Mouse (Mus musculus) CH12F3 (cell line): Measurements from ENCODE around the gene Slc6a21.

Source experiments
- in situ Hi-C: fragments of 300-500 bp; cut with MboI; formaldehyde crosslinking; loops from 2 replicates; pipeline ENCODE4 v1.14.3; 2020; ENCODE audit warnings: low sequenced_read_pairs

The Slc6a21 gene

DNA sequence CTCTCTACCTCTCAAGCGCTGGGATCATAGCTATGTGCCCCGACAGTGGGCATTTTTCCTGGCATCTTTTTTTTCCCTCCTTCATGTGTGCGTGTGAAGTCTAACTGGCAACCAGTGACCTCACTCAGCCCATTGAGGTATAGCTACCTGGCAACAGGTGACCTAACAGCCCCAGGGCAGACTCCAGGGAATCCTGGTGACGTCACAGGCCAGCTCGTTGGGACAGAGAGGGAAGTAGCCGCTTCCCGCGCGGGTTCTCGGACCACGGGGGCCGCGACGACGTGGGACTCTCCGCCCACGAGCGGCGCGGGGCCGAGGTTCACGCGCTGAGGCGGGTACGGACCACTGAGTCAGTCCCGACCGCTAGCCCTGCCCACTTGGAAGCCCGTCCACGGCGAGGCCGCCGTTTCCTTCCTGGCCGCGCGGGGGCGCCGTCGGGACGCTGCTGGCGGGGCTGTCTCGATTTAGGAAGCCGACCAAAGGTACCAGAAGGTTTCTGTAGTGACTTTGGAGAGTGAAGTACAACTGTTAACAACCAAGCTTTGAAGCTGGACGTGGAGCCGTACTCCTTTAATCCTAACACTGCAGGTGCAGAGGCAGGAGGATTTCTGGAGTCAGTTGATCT lies at the start of gene Slc6a21:
TSS of gene Slc6a21 (plus strand) at position 378 of the 625 bp plus-strand sequence.
- in situ Hi-C loops: no loop called here

DNA sequence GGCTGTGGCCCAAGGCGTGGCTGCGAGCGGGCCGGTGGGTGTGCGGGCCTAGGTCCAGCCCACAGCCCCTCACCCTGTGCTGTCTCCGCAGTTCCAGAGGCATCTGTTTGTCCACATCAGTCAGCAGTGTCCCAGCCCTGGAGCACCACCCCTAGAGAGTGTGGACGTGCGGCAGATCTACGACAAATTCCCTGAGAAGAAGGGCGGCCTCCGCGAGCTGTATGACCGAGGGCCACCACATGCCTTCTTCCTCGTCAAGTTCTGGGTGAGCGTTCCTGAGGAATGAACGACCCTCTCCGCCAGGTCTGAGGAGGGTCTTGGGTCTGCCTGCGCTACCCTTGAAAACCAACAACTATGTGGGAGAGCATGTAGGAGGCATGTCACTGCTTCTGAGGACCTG lies 48.8 kb upstream of the Slc6a21 start:
- in situ Hi-C loops: no loop called here

DNA sequence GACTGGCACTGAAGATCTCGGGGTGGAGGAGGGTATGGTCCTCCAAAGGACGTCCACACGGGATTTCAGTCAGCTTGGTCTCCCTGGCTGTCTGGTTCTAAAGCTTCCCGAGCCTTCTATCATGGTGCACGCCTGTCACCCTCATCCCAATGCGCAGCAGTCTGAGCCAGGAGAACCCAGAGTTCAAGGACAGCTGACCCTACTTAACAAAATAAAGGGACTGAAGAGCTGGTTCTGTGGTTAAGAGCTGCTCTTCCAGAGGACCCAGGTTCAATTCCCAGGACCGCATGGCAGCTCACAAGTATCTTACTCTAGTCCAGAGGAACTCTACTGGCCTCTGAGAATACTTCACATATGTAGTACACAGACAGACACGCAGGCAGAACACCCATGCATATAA lies 48.3 kb upstream of the Slc6a21 start:
- in situ Hi-C loops: no loop called here

DNA sequence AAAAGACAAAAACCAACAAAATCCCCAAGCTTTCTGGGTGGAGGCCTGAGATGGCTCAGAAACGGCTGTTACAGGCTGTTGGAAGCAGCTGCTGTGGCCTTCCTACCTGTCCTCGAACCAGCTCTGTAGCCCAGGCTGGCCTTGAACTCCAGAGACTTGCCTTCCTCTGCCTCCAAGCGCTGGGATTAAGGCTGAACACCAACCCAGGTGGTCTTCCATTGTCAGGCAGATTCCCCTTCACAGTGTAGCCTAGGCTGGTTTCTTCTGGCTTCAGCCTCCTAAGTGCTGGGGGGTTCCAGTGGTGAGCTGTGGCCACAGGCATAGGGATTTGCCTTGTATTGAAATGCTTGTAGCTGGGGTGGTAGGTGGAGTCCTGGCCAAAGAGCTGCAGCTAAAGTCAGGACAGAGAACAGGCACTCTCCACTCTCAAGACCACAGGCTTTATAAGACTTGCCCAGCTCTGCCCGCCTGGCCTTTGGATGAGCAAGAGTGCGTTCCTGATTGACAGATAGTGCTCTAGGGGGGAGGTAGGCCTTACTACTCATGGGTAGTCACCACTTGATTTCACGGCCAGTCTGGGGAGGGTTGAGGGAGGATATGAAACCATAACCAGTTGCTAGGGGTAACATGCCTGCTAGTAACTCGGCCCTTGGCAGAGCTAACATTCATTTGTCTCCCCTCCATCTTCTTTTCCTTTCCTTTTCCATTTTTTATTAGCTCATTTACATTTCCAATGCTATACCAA lies 47.7 kb upstream of the Slc6a21 start:
- in situ Hi-C loops: no loop called here

DNA sequence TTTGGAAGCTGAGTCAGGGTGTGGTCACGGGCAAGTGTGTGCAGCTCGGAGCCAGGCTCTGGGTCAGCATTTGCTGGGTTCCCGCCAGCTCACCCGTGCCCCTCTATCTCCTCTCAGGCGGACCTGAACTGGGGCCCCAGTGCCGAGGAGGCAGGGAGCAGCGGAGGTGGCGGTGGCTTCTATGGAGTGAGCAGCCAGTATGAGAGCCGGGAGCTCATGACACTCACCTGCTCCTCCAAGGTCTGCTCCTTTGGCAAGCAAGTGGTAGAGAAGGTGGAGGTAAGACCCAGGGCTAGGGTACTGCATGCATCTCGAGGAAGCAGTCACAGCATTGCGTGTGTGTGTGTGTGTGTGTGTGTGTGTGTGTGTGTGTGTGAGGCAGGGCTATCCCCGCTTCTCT lies 46.1 kb upstream of the Slc6a21 start:
- in situ Hi-C loops: no loop called here

DNA sequence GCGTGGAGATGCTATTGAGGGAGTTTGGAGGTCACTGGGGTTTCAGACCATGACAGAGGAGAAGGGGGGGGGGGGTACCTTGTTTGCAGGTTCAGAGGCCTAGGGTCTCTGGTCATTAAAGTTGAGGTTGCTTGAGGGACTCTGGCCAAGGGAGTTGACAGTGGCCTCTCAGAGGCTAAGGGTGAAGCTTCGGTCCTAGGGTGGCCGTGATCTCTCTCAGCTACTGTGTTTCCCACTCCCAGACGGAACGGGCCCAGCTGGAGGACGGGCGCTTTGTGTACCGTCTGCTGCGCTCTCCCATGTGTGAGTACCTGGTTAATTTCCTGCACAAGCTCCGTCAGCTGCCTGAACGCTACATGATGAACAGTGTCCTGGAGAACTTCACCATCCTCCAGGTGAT lies 45.4 kb upstream of the Slc6a21 start:
- in situ Hi-C loops: no loop called here

DNA sequence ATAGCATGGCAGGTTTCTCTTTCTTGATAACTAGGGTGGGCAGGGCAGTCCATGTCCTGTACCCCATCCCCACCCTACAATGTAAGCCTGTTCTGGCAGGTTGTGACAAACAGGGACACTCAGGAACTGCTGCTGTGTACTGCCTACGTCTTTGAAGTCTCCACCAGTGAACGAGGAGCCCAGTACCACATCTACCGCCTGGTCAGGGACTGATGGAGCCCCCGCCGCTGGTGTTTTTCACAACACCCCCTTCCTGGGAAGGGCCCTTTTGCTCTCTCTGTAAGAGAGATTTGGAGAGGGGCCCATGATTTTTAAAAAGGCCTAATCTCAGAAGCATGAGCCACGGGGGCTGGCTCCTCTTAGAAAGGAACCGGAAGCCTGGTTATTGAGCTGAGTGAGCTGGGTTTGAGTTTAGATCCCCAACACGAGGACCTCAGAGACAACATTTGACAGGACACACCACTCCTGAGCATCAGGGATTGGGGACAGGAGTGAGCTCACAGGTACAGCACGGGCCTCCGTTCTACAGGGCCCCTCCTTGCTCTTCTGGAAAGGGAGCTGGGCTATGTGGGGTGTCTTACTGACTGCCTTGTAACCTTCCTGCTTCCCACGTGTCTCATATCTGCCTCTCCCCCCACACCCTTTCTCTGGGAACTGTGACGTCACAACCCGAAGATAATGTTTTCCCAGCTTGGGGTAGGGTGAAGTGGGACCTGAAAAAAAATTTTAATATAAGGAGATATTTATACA lies 44.4 kb upstream of the Slc6a21 start:
- in situ Hi-C loops: no loop called here

DNA sequence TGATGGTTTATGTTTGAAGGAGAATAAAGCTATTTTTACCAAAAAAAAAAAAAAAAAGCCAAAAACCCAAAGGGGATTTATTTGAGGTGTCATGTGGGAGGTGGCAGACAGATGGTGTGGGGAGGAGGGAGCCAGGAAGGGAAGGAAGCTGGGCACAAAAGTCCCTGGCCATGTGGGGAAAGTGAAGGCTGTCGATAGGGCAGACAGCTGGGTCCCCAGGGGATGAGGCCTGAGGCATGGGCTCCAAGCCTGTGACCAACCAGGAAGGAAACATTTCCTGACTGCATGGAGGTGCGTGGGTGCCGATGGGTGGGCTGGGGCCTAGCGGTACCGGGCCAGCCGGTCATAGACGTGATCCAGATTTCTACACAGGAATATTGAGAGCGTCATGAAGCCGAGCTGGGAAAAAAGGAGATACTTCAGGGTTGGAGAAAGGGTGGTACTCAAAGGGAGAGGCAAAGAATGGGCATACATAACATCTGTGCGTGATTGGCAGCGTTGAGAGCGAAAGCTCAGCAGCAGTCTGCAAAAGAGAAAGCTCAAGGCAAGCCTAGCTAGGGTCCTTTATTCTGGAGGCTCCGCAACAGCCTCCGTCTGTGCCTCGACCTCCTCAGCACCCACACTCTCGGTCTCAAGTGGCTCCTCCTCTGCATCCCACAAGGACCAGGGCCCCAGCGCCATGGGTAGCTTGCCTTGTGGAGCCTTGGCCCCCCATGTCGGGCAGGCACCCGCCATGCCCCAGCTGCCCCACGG lies 43.6 kb upstream of the Slc6a21 start:
- in situ Hi-C loops: no loop called here

DNA sequence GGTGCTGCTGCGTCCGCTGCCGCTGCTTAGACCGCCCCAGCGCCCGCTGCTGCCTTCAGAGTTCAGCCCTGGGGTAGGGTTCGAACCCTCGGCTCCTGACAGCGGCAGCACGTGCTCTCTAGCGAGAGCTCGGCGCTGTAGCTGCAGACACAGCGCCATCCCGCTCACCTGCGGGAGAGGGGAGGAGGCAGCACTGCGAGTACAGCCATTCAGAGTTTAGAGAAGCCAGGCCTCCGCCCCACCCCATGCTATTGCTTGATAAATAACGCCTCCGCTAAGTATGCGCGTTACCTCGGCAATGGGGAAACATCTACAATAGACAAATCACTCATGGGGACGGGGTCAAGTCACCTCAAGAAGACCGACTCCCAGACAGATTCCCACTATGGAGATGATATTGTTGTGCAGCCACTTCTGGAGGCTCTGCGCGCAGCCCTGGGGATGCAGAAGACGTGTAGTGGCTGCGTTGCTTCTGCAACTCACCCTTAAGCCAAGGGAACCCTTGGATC lies 42.9 kb upstream of the Slc6a21 start:
- in situ Hi-C loops: no loop called here

DNA sequence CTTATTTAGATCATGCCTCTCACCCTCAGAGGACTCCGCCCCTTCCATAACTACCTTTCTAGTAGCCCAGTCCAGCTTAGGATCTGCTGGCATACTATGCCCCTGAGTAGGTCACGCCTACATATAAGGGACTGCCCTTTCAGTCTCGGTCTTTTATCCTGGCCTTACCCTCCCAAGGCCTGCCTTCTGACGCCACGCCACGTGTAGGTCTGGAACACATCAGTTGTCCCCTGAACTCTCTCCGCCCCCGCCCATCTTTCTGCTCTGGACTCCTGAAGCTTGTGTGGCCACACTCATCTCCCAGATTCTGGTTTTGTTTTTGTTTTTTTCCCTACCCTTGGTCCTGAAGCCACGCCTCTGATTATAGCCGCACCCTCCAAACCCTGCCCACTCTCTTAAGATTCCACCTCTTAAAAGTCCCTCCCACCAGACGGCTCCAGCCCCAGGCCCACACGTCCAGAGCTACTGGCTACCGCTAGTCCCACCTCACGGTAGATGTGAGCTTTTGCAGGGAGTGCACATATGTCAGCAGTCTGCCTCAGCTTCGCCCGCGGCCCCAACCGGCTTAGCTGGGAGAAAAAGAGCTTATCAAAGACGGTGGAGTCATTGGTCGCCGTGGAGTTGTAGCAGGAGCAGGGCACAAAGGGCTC lies 42.3 kb upstream of the Slc6a21 start:
- in situ Hi-C loops: no loop called here

DNA sequence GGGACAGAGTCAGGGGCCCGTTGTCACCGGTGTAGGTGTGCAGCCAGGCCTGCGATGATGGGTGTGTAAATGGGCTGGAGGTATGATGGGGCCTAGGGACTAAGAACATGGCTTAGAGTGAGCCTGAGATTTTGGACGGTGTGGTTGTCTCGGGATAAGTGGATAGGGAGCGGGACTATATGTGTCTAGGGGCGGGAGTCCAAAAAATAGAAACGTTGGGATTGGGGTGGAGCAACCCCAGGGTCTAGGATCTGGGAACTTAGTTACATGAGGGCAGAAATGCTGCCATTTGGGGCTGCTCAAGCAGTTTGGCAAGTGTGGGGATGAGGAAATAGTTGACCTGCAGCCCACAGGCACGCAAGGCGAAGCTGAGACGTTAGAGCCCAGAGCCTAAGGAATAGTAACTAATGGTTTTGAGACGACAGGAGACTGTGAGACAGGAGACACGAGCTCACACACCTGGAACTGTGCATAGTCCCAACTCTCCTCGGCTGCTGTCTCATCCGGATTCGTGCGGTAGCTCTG lies 41.6 kb upstream of the Slc6a21 start:
- in situ Hi-C loops: no loop called here

DNA sequence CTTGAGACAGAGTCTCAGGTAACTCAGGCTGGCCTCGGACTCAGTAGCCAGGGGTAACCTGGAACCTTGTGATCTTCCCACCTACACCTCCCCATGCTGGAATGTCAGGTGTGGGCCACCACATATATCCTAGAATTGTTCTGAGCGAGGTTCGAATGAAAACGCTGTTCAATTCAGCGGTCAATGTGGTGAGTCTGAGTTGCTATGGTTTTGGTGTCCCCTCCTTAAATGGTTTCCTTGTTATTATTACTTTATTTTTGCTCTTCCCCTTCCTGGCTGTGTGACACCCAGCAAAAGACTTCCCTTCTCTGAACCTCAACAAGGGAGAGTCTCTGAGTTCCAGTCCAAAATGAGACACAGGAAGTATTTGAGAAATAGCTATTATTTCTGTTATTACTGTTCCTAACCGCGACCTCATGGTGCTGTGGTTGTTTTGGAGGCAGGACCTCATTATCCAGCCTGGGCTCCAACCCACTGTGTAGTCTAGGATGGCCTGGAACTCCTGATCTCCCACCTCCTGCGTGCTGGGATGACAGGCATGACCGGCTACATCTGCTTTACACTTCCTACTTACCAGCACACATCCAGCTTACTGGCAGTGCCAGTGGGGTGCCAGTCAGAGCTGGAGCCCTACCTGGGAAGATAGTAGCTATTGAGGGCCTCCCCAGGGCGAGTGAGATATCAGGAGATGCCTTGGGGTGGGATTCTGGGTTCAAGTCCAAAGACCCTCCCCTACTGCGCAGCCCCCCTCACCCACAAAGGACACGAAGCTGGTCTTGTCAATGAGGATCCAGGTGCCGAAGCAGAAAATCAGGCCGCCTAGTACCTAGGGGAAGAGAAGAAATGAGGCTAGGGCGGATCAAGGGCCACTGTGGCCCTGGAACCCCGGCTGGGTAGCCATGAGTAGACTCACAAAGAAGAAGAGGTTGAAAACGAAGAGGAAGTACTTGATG lies 39.3 kb upstream of the Slc6a21 start:
- in situ Hi-C loops: no loop called here

DNA sequence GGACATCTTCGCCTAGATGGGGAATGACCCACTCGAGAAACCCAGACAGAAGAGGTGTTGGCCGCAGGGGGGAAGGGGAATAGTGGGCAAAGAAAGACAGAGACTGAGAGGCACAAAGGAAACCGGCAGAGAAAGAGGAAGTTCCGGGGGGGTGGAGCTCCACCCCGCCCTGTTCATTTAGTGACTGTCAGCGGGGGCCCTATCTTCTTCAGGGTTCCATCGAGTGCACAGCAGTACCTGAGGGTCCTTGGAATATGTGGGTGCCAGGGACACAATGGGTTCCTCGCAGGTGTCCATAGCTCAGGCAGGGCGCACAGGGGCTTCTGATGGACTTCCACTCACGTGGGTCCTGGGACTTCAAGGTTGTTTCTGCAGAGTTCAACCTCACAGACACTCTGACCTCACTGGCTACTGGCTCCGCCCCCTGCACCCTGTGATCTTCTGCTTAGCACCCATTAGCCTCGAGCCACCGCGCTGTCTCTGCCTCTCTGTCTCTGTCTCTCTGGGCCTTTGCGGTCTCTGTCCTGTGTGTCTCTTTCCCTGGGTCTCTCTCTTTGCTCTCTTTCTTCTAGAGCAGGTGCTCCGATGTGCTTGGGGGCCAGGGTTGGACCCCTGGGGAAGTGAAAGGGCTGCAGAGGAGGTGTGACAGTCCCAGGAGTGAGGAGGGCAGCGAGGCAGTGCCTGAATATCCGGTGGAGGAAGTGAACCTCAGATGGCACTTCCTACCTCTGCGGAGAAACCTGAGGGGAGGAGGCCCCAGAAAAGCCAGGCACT lies 38.4 kb upstream of the Slc6a21 start, which contains the start of gene Cd37:
TSS of gene Cd37 (minus strand) at position 393 of the 774 bp plus-strand sequence.
- in situ Hi-C loops: no loop called here

DNA sequence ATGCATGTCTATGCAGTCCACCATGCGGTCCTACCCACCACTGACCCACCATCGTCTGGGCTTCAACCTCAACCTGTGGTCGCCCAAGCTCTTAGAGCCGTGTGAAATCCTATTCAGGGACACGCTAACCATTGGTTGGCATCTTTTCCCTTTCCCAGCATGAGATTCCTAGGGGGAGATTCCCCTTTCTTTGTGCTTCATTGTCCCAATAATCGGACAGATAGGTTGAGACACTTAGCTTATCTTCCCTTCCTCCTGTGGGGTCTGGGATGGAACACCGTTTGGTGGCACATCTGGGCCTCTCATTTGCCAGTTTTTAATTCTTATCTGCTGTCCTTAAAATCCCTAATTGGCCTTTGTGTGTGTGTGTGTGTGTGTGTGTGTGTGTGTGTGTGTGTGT lies 37.2 kb upstream of the Slc6a21 start:
- in situ Hi-C loops: no loop called here

DNA sequence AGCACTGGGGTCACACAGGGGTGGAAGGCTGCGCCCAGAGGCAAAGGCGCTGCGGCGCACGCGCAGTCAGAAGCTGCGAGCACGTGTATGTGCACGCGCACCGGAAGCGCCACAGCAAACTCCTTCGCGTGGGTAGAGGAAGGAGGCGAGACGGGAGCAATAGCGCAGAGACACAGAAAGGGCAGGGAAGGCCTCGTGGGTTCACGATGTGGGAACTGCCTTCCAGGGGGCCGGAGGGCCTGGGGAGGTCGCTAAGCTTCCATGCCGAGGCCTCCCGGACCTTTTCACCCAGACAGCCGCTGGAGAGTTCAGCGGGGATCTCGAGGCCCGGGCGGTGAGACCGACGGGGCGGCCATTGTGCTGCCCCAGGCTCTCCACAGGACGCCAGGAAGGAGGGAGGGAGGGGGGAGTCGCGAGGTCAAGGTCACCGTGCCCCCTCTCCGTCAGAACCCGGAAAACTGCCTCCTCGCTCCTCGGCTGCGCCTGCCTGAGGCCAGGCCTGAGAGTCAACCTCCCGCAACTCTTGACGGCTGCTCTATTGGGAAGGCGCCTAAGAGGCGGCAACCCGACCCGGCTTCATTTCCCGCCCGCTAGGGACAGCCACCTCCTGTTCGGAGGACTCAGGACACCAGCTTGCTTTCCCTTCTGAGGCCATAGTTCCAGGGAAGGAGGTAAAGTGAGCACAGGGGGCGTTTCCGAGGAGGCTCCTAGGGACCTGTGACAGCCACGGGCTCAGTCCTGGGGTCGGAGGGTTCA lies 36.5 kb upstream of the Slc6a21 start, which contains the start of gene Slc6a16:
TSS of gene Slc6a16 (plus strand) at position 453 of the 756 bp plus-strand sequence.
- in situ Hi-C loops: no loop called here

DNA sequence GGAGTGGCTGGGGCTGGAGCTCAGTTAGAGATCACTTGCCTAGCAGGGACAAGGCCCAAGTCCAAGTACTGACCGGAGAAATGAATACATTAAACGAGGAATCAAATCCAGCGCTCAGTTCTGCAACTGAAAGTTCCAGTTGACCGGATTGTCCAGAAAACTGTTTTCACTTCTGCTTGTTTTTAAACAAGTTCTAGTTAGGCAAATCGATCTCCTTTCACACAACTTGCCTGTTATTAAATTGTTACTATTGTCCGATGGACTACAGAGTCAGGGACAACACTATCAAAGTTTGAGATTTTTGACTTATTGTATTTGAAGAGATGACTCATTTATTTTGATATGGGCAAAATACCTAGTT lies 35.9 kb upstream of the Slc6a21 start:
- in situ Hi-C loops: no loop called here

DNA sequence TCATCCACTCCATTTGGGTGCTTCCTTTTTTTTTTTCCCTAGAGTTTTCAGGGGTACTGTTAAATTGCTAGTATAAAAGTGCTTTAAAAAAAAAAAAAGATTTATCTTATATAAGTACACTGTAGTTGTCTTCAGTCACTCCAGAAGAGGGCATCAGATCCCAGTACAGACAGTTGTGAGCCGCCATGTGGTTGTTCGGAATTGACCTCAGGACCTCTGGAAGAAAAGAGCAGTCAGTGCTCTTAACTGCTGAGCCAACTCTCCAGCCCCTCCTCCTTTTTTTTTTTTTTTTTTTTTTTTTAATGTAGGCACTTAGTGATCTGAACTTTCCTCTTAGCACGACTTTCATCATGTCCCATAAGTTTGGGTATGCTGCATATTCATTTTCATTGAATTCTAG lies 29.6 kb upstream of the Slc6a21 start:
- in situ Hi-C loops: no loop called here

DNA sequence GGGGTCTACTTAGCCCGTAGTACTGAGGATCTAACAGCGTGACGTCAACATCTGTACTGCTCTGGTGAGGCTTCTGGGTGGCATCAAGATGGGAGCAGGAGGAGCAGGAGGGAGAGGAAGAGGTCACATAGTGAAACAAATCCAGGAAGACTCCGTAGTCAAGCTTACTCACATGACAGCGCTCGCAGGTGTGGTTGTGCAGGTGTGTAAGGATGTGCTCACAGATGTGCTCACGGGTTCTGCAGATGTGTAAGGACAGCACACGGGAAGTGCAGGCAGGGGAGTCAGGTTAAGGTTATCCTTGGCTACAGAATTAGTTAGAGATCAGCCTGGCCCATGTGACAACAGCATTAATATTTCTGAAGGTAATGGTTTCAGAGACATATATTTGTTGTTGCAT lies 23.5 kb upstream of the Slc6a21 start:
- in situ Hi-C loops: no loop called here
